8 mouse cellular contexts compared by ENCODE assay signal in the genomic region with DNA sequence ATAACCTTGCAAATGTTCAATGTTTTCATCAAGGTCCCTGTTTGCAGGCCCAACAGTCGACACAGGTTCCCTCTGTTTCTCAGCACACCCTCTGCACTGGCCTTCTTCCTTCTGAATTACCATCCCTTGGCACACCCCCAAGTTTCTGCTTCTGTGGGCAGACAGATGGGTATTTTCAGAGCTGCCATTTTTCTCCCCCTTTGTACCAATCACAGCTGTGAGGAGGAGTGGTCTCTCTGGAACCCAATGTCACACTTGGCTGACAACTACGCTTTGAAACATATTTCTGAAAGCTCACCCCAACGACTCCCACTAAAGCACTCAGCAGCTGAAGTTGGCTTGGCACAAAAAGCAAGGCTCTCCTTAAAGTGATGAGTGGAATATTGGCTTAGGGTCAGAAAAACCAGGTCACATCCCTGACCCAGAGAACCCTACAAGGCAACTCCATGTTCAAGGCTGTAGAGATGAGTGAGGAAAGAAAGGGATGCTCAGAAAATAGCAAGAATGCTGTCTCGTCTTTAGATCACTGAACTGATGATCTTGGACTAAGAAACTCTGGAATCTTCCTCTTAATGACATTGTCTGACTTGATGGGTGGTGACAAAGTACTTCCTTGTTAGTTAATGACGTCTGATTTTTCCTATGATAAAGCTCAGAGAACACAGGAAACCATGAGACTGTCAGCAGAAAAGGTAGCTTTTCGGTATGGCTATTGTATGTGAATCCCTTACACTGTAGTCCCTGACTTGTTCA. TPM values are rescaled to one million over a fixed set of nuclear protein-coding genes. Genes with fewer than 3 reads are reported as not detected.
A peak's percentile ranks its signal among the peaks of the same experiment; 100 is the strongest.
DNase-seq lines count a peak whose midpoint lies in the region; ATAC-seq lines count a peak whose summit lies in the region.
"Had no signal": no experiment of that assay in that cellular context is flagged by ENCODE, and none has a peak within 500 bp of the region (broad histone marks: within the 10 kb centered on the region; RNA-seq: fewer than 3 reads in every experiment).

No protein-coding gene starts in this region.

- ATAC-seq in frontal cortex, adult (ENCODE audit: low TSS enrichment), result peak; percentile 56
- ATAC-seq in kidney, embryonic 16.5 days (ENCODE audit: low FRiP score, low TSS enrichment), result no peak

- H3K4me1 ChIP-seq in kidney, embryonic 16.5 days (ENCODE audit: insufficient read depth, low read length), result no peaks in the 10 kb centered on the region
- H3K4me1 ChIP-seq: embryonic facial prominence, embryonic 13.5 days had no signal

- no peak overlapping the region for H3K4me2 ChIP-seq in kidney, embryonic 16.5 days (replicated peaks; ENCODE audit: low read depth, low read length)
- H3K4me2 ChIP-seq: embryonic facial prominence, embryonic 13.5 days had no signal

- no peaks in the 10 kb centered on the region for H3K36me3 ChIP-seq in kidney, embryonic 16.5 days (ENCODE audit: insufficient read depth, low read length)
- H3K36me3 ChIP-seq: embryonic facial prominence, embryonic 13.5 days had no signal

- H3K27ac ChIP-seq in kidney, embryonic 16.5 days (ENCODE audit: low read length), result no peak overlapping the region
- H3K27ac ChIP-seq: embryonic facial prominence, embryonic 13.5 days had no signal

- DNase-seq in lung, postnatal 10 days, result peak; percentile 13
- DNase-seq in lung, postnatal 25 days (ENCODE audit: low spot score), result no peak
- DNase-seq in layer of hippocampus, postnatal 36 days, result peak; percentile 37 to 42
- peak; percentile 48 for DNase-seq in right cerebral cortex, postnatal 4 days
- no peak for DNase-seq in embryo, embryonic 9.5 days (ENCODE audit: extremely low spot score)

- no peaks in the 10 kb centered on the region for H3K27me3 ChIP-seq in kidney, embryonic 16.5 days (ENCODE audit: insufficient read depth, low read length)
- H3K27me3 ChIP-seq: embryonic facial prominence, embryonic 13.5 days had no signal

- 53% methylated on average over 6 of the region's 6 CpGs for WGBS in kidney, embryonic 16.5 days

- H3K4me3 ChIP-seq in kidney, embryonic 16.5 days (ENCODE audit: low read length), result no peak overlapping the region
- H3K4me3 ChIP-seq: embryonic facial prominence, embryonic 13.5 days had no signal

- no peak overlapping the region for H3K9ac ChIP-seq in kidney, embryonic 16.5 days (replicated peaks; ENCODE audit: low read length)
- H3K9ac ChIP-seq: embryonic facial prominence, embryonic 13.5 days had no signal

- no peaks in the 10 kb centered on the region for H3K9me3 ChIP-seq in kidney, embryonic 16.5 days (ENCODE audit: low read length)
- H3K9me3 ChIP-seq: embryonic facial prominence, embryonic 13.5 days had no signal

RNA-seq across cellular contexts. Expression of a gene that starts 31.7 kb away (rescaled TPM):
- total RNA-seq in layer of hippocampus, postnatal 36 days (2021), result 10 to 100 TPM; 32.2 to 33.5 TPM
- polyA plus RNA-seq in kidney, embryonic 16.5 days (2015; fragmentation: Nextera tagmentation; extraction: Ambion mirVana), result 3.4 and 4.5 TPM in 2 replicates

Comparison
In these comparisons a context has a peak if more than half of its experiments do, and no peak if none do; other contexts are left out.
1. DNase-seq: peak in lung, postnatal 10 days (single experiment), layer of hippocampus, postnatal 36 days (2 of 2) and right cerebral cortex, postnatal 4 days (single experiment); none in lung, postnatal 25 days (single experiment) and embryo, embryonic 9.5 days (single experiment).